8 mouse cellular contexts compared by ENCODE assay signal in genomic region chr11:94880896-94881840, GRCm38 (mm10). TPM values are rescaled to one million over a fixed set of nuclear protein-coding genes. Genes with fewer than 3 reads are reported as not detected.
A peak's percentile ranks its signal among the peaks of the same experiment; 100 is the strongest.
DNase-seq lines count a peak whose midpoint lies in the region; ATAC-seq lines count a peak whose summit lies in the region.

No protein-coding gene starts in this region.

- DNase-seq in adrenal gland, postnatal 14 days, result peak; percentile 34
- DNase-seq in adrenal gland, postnatal 25 days, result no peak
- peak; percentile 30 for DNase-seq in urinary bladder, postnatal 14 days (ENCODE audit: low spot score)
- no peak for DNase-seq in urinary bladder, adult 2 months (ENCODE audit: low spot score)
- peak; percentile 61 for DNase-seq in retina, postnatal 1 day
- DNase-seq in right cerebral cortex, postnatal 4 days, result no peak
- DNase-seq in layer of hippocampus, postnatal 14 days (ENCODE audit: low spot score in 2 of 2), result no peak

- ATAC-seq in intestine, embryonic 16.5 days, result no peak

- H3K4me3 ChIP-seq in intestine, embryonic 16.5 days (ENCODE audit: low read length), result peak overlapping the region; percentile 20

- WGBS in intestine, embryonic 16.5 days, result 5% methylated on average over 27 of the region's 27 CpGs

- H3K9ac ChIP-seq in intestine, embryonic 16.5 days (ENCODE audit: low read depth, low read length), result peak overlapping the region; percentile 60

- peak overlapping the region; percentile 97 for H3K27ac ChIP-seq in intestine, embryonic 16.5 days (ENCODE audit: low read length)

- H3K4me1 ChIP-seq in intestine, embryonic 16.5 days (ENCODE audit: control insufficient read depth, insufficient read depth, low read length), result peaks cover 32% of the 10 kb centered on the region

- H3K36me3 ChIP-seq in intestine, embryonic 16.5 days (ENCODE audit: control insufficient read depth, insufficient read depth, low read length), result no peaks in the 10 kb centered on the region

- H3K4me2 ChIP-seq in intestine, embryonic 16.5 days (ENCODE audit: low read depth, low read length), result peak overlapping the region; percentile 44

- H3K9me3 ChIP-seq in intestine, embryonic 16.5 days (ENCODE audit: control insufficient read depth, low read length), result no peaks in the 10 kb centered on the region

- H3K27me3 ChIP-seq in intestine, embryonic 16.5 days (replicated peaks; ENCODE audit: control insufficient read depth, insufficient read depth, low read length), result peaks cover 7% of the 10 kb centered on the region; the same call in 1 of the 2 replicates

RNA-seq across cellular contexts. Expression of gene Col1a1, which starts 54.9 kb away (rescaled TPM):
- total RNA-seq in adrenal gland, postnatal 14 days (2021), result 358 and 494 TPM in 2 replicates
- 74.0 and 116 TPM in 2 replicates for total RNA-seq in adrenal gland, postnatal 25 days (2021)
- 953 and 1,532 TPM in 2 replicates for polyA plus RNA-seq in urinary bladder, adult 2 months (2012; rRNA removed)
- 890 and 1,013 TPM in 2 replicates for polyA plus RNA-seq in intestine, embryonic 16.5 days (2015; fragmentation: Nextera tagmentation; extraction: Ambion mirVana)
- total RNA-seq in layer of hippocampus, postnatal 14 days (2021), result 10 to 100 TPM; 39.7 to 59.5 TPM

Comparison
In these comparisons a context has a peak if more than half of its experiments do, and no peak if none do; other contexts are left out.
1. DNase-seq: peak in adrenal gland, postnatal 14 days (single experiment), urinary bladder, postnatal 14 days (single experiment) and retina, postnatal 1 day (single experiment); none in adrenal gland, postnatal 25 days (single experiment), urinary bladder, adult 2 months (single experiment), right cerebral cortex, postnatal 4 days (single experiment) and layer of hippocampus, postnatal 14 days (0 of 2).